Mouse (Mus musculus): ENCODE results near the gene Itgb1. TPM values are rescaled to one million over a fixed set of nuclear protein-coding genes. Genes with fewer than 3 reads are reported as not detected.

Gene Itgb1
- polyA plus RNA-seq, 1 experiment from 2014 or later = 84.4 TPM

GRCm38 (mm10) chr8:128663106-128663505, 22.3 kb upstream of the Itgb1 start:
- WGBS = 76% methylated on average over 2 of the region's 2 CpGs
- Histone ChIP-seq H3K27ac (no peak overlapping the region), H3K4me1 (no peaks in the 10 kb centered on the region), H3K4me2 (no peak overlapping the region), H3K4me3 (no peak overlapping the region), H3K9ac (no peak overlapping the region), H3K27me3 (no peaks in the 10 kb centered on the region), H3K36me3 (ENCODE audit: poor library complexity, severe bottlenecking) (no peaks in the 10 kb centered on the region), H3K9me3 (replicated peaks) (peaks cover 6% of the 10 kb centered on the region)
- no peak for ATAC-seq

- 84% methylated on average over 4 of the region's 4 CpGs for WGBS
- Histone ChIP-seq H3K27ac (no peak overlapping the region), H3K27me3 (no peaks in the 10 kb centered on the region), H3K4me2 (no peak overlapping the region), H3K9ac (no peak overlapping the region), H3K4me1 (no peaks in the 10 kb centered on the region), H3K36me3 (ENCODE audit: poor library complexity, severe bottlenecking) (no peaks in the 10 kb centered on the region), H3K9me3 (replicated peaks) (no peaks in the 10 kb centered on the region), H3K4me3 (no peak overlapping the region)
- ATAC-seq = no peak
Observed at GRCm38 (mm10) chr8:128666576-128667263, 18.7 kb upstream of the Itgb1 start.

- Histone ChIP-seq H3K36me3 (ENCODE audit: poor library complexity, severe bottlenecking) (no peaks in the 10 kb centered on the region), H3K4me1 (no peaks in the 10 kb centered on the region), H3K4me3 (no peak overlapping the region), H3K4me2 (no peak overlapping the region), H3K27me3 (no peaks in the 10 kb centered on the region), H3K9me3 (replicated peaks) (no peaks in the 10 kb centered on the region), H3K9ac (no peak overlapping the region), H3K27ac (no peak overlapping the region)
- 96% methylated on average over 1 of the region's 1 CpGs for WGBS
- no peak for ATAC-seq
Observed at GRCm38 (mm10) chr8:128671813-128672212, 13.6 kb upstream of the Itgb1 start.

GRCm38 (mm10) chr8:128672441-128672840, 13.0 kb upstream of the Itgb1 start:
- 77% methylated on average over 2 of the region's 2 CpGs for WGBS

GRCm38 (mm10) chr8:128672950-128673349, 12.5 kb upstream of the Itgb1 start:
- 77% methylated on average over 1 of the region's 1 CpGs for WGBS
- no peak overlapping the region for H3K4me2 ChIP-seq

More at GRCm38 (mm10) chr8:128672441-128672840, 13.0 kb upstream of the Itgb1 start:
- H3K4me2 ChIP-seq = no peak overlapping the region
- no peak for ATAC-seq
- no peaks in the 10 kb centered on the region for H3K9me3 ChIP-seq (replicated peaks)
- H3K27me3 ChIP-seq = no peaks in the 10 kb centered on the region
- no peaks in the 10 kb centered on the region for H3K36me3 ChIP-seq (ENCODE audit: poor library complexity, severe bottlenecking)
- H3K27ac ChIP-seq = no peak overlapping the region
- H3K4me3 ChIP-seq = no peak overlapping the region
- no peak overlapping the region for H3K9ac ChIP-seq
- H3K4me1 ChIP-seq = no peaks in the 10 kb centered on the region

GRCm38 (mm10) chr8:128675848-128676629, 9.4 kb upstream of the Itgb1 start:
- Histone ChIP-seq H3K4me3 (no peak overlapping the region), H3K36me3 (ENCODE audit: poor library complexity, severe bottlenecking) (no peaks in the 10 kb centered on the region), H3K27ac (no peak overlapping the region), H3K4me1 (no peaks in the 10 kb centered on the region), H3K9ac (no peak overlapping the region), H3K9me3 (replicated peaks) (no peaks in the 10 kb centered on the region), H3K4me2 (no peak overlapping the region), H3K27me3 (no peaks in the 10 kb centered on the region)
- WGBS = 91% methylated on average over 3 of the region's 3 CpGs
- ATAC-seq = no peak

More at GRCm38 (mm10) chr8:128672950-128673349, 12.5 kb upstream of the Itgb1 start:
- no peak for ATAC-seq
- H3K4me3 ChIP-seq = no peak overlapping the region
- H3K27ac ChIP-seq = no peak overlapping the region
- no peak overlapping the region for H3K9ac ChIP-seq
- H3K36me3 ChIP-seq (ENCODE audit: poor library complexity, severe bottlenecking) = no peaks in the 10 kb centered on the region
- no peaks in the 10 kb centered on the region for H3K27me3 ChIP-seq
- H3K4me1 ChIP-seq = no peaks in the 10 kb centered on the region
- no peaks in the 10 kb centered on the region for H3K9me3 ChIP-seq (replicated peaks)

- 84% methylated on average over 2 of the region's 2 CpGs for WGBS
- no peak for ATAC-seq
Observed at GRCm38 (mm10) chr8:128679909-128680308, 5.5 kb upstream of the Itgb1 start.

GRCm38 (mm10) chr8:128680548-128681325, 4.7 kb upstream of the Itgb1 start:
- Histone ChIP-seq H3K4me3 (no peak overlapping the region), H3K36me3 (ENCODE audit: poor library complexity, severe bottlenecking) (no peaks in the 10 kb centered on the region), H3K27ac (no peak overlapping the region), H3K27me3 (no peaks in the 10 kb centered on the region), H3K4me1 (peaks cover 4% of the 10 kb centered on the region), H3K9me3 (replicated peaks) (no peaks in the 10 kb centered on the region), H3K9ac (no peak overlapping the region), H3K4me2 (no peak overlapping the region)
- 100% methylated on average over 2 of the region's 2 CpGs for WGBS
- no peak for ATAC-seq

More at GRCm38 (mm10) chr8:128679909-128680308, 5.5 kb upstream of the Itgb1 start:
- peaks cover 4% of the 10 kb centered on the region for H3K4me1 ChIP-seq
- no peak overlapping the region for H3K9ac ChIP-seq
- H3K27me3 ChIP-seq = no peaks in the 10 kb centered on the region
- H3K9me3 ChIP-seq (replicated peaks) = no peaks in the 10 kb centered on the region
- no peak overlapping the region for H3K4me2 ChIP-seq
- no peaks in the 10 kb centered on the region for H3K36me3 ChIP-seq (ENCODE audit: poor library complexity, severe bottlenecking)
- H3K27ac ChIP-seq = no peak overlapping the region
- no peak overlapping the region for H3K4me3 ChIP-seq

- H3K4me1 ChIP-seq = peaks cover 6% of the 10 kb centered on the region
- no peak overlapping the region for H3K4me3 ChIP-seq
- no peaks in the 10 kb centered on the region for H3K27me3 ChIP-seq
- H3K9ac ChIP-seq = no peak overlapping the region
- H3K4me2 ChIP-seq = no peak overlapping the region
- 89% methylated on average over 3 of the region's 3 CpGs for WGBS
- ATAC-seq = no peak
- no peaks in the 10 kb centered on the region for H3K36me3 ChIP-seq (ENCODE audit: poor library complexity, severe bottlenecking)
- H3K9me3 ChIP-seq (replicated peaks) = no peaks in the 10 kb centered on the region
- no peak overlapping the region for H3K27ac ChIP-seq
Observed at GRCm38 (mm10) chr8:128681970-128682369, 3.5 kb upstream of the Itgb1 start.

- WGBS = 3% methylated on average over 25 of the region's 25 CpGs
- peak; percentile 61 for ATAC-seq
- H3K36me3 ChIP-seq (ENCODE audit: poor library complexity, severe bottlenecking) = no peaks in the 10 kb centered on the region
Observed at GRCm38 (mm10) chr8:128684609-128685506, 596 bp upstream of the Itgb1 start.

GRCm38 (mm10) chr8:128686429-128686990, 1.1 kb downstream of the Itgb1 start:
- 2% methylated on average over 2 of the region's 2 CpGs for WGBS

More at GRCm38 (mm10) chr8:128684609-128685506, 596 bp upstream of the Itgb1 start:
- Histone ChIP-seq H3K9ac (peak overlapping the region; percentile 97), H3K4me3 (peak overlapping the region; percentile 86), H3K9me3 (replicated peaks) (no peaks in the 10 kb centered on the region), H3K27ac (peak overlapping the region; percentile 98), H3K4me1 (peaks cover 24% of the 10 kb centered on the region), H3K4me2 (peak overlapping the region; percentile 75), H3K27me3 (no peaks in the 10 kb centered on the region)

More at GRCm38 (mm10) chr8:128686429-128686990, 1.1 kb downstream of the Itgb1 start:
- Histone ChIP-seq H3K4me3 (peak overlapping the region; percentile 86), H3K36me3 (ENCODE audit: poor library complexity, severe bottlenecking) (no peaks in the 10 kb centered on the region), H3K4me1 (peaks cover 34% of the 10 kb centered on the region), H3K27me3 (no peaks in the 10 kb centered on the region), H3K9me3 (replicated peaks) (no peaks in the 10 kb centered on the region), H3K4me2 (peak overlapping the region; percentile 75), H3K9ac (peak overlapping the region; percentile 97), H3K27ac (peak overlapping the region; percentile 98)
- ATAC-seq = no peak

All from forebrain, embryonic 13.5 days (tissue).